Mouse (Mus musculus) lung, adult 2 months (tissue): ENCODE measurements around the gene Nat8f6.

ENCODE experiments used
- CTCF ChIP-seq: fragments of 200-500 bp; IDR thresholded peaks from 2 replicates; pipeline ENCODE4 v1.5.1; 2011; ENCODE audit warnings: mild to moderate bottlenecking, low read length, control low read depth; ENCODE audit not compliant: insufficient read depth
- POLR2A ChIP-seq: fragments of 200-500 bp; IDR thresholded peaks from 2 replicates; pipeline ENCODE4 v1.6.1; 2011; ENCODE audit warnings: low read depth, mild to moderate bottlenecking, control low read depth, low read length, borderline replicate concordance; ENCODE audit errors: extremely low read depth

DNA sequence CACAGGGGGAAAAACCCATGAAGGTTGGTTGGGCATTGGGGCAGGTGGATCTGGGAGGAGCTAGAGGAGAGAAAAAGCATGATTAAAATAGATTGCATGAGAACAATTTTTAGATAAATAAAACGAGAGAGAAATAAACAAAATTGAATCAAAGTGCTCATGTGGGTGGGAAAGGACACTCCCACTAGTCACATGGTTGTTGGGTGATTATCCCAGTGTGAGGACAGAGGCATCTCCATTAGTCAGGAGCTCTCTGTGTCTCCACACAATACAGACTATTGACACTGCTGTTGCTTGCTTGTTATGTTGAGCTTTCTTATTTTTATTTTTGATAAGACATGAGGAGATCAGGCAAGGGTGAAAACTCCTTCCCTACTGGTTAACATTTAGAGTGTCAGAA, 26.2 kb upstream of the Nat8f6 start:
- TF ChIP-seq POLR2A (no peak), CTCF (no peak)
